ENCODE assay signal across 14 mouse cellular contexts in the genomic region with DNA sequence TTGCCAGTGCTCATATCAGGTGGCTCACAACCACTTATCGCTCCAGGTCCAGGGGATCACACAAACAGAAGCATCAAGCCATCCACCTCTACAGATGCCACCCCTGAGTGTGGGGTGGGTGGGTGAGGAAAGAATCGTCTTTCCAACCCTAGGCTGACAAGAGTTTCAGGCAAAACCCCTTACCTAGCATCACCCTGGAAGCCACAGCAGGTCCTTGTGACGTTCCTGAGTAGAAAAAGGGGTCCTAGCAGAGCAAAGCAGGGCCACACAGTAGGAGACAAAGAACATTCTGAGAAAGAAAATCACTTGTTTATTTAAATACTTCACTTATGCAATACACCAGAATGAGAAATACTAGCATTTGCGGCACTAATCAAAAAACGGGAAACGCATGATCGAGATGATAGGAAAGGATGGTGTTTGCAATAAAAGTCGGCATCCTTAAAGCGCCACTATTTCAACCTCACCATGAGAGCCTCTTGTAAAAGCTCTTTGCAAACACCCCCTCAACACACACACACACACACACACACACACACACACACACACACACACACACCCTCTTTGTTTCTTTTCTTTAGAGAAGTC. TPM values are rescaled to one million over a fixed set of nuclear protein-coding genes. Genes with fewer than 3 reads are reported as not detected.
A peak's percentile ranks its signal among the peaks of the same experiment; 100 is the strongest.
DNase-seq lines count a peak whose midpoint lies in the region; ATAC-seq and TF ChIP-seq lines count a peak whose summit lies in the region.
"Had no signal": no experiment of that assay in that cellular context is flagged by ENCODE, and none has a peak within 500 bp of the region (broad histone marks: within the 10 kb centered on the region; RNA-seq: fewer than 3 reads in every experiment).

No protein-coding gene starts in this region.

- no peak for TF ChIP-seq EP300 in ES-Bruce4 (IDR thresholded peaks at IDR 0.05; ENCODE audit: insufficient read depth, low read depth, low read length)

- H3K9me3 ChIP-seq in ES-Bruce4 (replicated peaks; ENCODE audit: control insufficient read depth, insufficient read depth, low read length, poor library complexity, severe bottlenecking) = no peaks in the 10 kb centered on the region
- H3K9me3 ChIP-seq in embryonic facial prominence, embryonic 10.5 days = no peaks in the 10 kb centered on the region
- no peaks in the 10 kb centered on the region for H3K9me3 ChIP-seq in hindbrain, embryonic 14.5 days (ENCODE audit: control insufficient read depth, low read length)
- no peaks in the 10 kb centered on the region for H3K9me3 ChIP-seq in midbrain, embryonic 16.5 days (replicated peaks; ENCODE audit: control insufficient read depth, low read length, poor library complexity, severe bottlenecking)
- H3K9me3 ChIP-seq: liver, embryonic 13.5 days had no signal

- WGBS in embryonic facial prominence, embryonic 10.5 days = 5% methylated on average over 9 of the region's 9 CpGs
- 7% methylated on average over 9 of the region's 9 CpGs for WGBS in hindbrain, embryonic 14.5 days
- WGBS in midbrain, embryonic 16.5 days = 3% methylated on average over 9 of the region's 9 CpGs

- peaks cover 5% of the 10 kb centered on the region for H3K4me1 ChIP-seq in ES-Bruce4 (ENCODE audit: control insufficient read depth, insufficient read depth, low read length)
- peaks cover 22% of the 10 kb centered on the region for H3K4me1 ChIP-seq in embryonic facial prominence, embryonic 10.5 days
- peaks cover 18% of the 10 kb centered on the region; the same call in 1 of the 2 replicates for H3K4me1 ChIP-seq in hindbrain, embryonic 14.5 days (replicated peaks; ENCODE audit: control insufficient read depth, insufficient read depth, low read length)
- peaks cover 16% of the 10 kb centered on the region for H3K4me1 ChIP-seq in midbrain, embryonic 16.5 days (ENCODE audit: control insufficient read depth, insufficient read depth, low read length)
- H3K4me1 ChIP-seq: liver, embryonic 13.5 days had no signal

- no peak overlapping the region for H3K9ac ChIP-seq in ES-Bruce4 (ENCODE audit: low read depth, poor library complexity, severe bottlenecking)
- H3K9ac ChIP-seq in hindbrain, embryonic 14.5 days = no peak overlapping the region
- H3K9ac ChIP-seq in midbrain, embryonic 16.5 days (ENCODE audit: low read depth, low read length) = no peak overlapping the region
- H3K9ac ChIP-seq: liver, embryonic 13.5 days had no signal

- peak overlapping the region; percentile 49 for H3K4me2 ChIP-seq in hindbrain, embryonic 14.5 days (replicated peaks)
- peak overlapping the region; percentile 69 for H3K4me2 ChIP-seq in midbrain, embryonic 16.5 days (ENCODE audit: low read length)
- H3K4me2 ChIP-seq: liver, embryonic 13.5 days had no signal

- peak overlapping the region; percentile 66 for H3K27ac ChIP-seq in ES-Bruce4 (ENCODE audit: insufficient read depth, low read length)
- H3K27ac ChIP-seq in embryonic facial prominence, embryonic 10.5 days (replicated peaks) = no peak overlapping the region
- H3K27ac ChIP-seq in hindbrain, embryonic 14.5 days = no peak overlapping the region
- no peak overlapping the region for H3K27ac ChIP-seq in midbrain, embryonic 16.5 days (ENCODE audit: low read length)
- H3K27ac ChIP-seq: liver, embryonic 13.5 days had no signal

- TF ChIP-seq POLR2A in ES-Bruce4 (IDR thresholded peaks at IDR 0.05; ENCODE audit: insufficient read depth, low read length) = no peak

- no peaks in the 10 kb centered on the region for H3K27me3 ChIP-seq in ES-Bruce4 (ENCODE audit: control insufficient read depth, insufficient read depth, low read length, poor library complexity, severe bottlenecking)
- peaks cover 80% of the 10 kb centered on the region for H3K27me3 ChIP-seq in embryonic facial prominence, embryonic 10.5 days (replicated peaks; ENCODE audit: low read depth, poor library complexity, severe bottlenecking)
- peaks cover 20% of the 10 kb centered on the region; the same call in 1 of the 2 replicates for H3K27me3 ChIP-seq in hindbrain, embryonic 14.5 days (ENCODE audit: control insufficient read depth, insufficient read depth, low read length)
- peaks cover 12% of the 10 kb centered on the region for H3K27me3 ChIP-seq in midbrain, embryonic 16.5 days (ENCODE audit: control insufficient read depth, insufficient read depth, low read depth, low read length)

- H3K36me3 ChIP-seq in ES-Bruce4 (ENCODE audit: control insufficient read depth, insufficient read depth, low read length, poor library complexity, severe bottlenecking) = no peaks in the 10 kb centered on the region
- H3K36me3 ChIP-seq in embryonic facial prominence, embryonic 10.5 days (replicated peaks) = no peaks in the 10 kb centered on the region
- H3K36me3 ChIP-seq in hindbrain, embryonic 14.5 days (replicated peaks; ENCODE audit: control insufficient read depth, insufficient read depth) = no peaks in the 10 kb centered on the region
- no peaks in the 10 kb centered on the region for H3K36me3 ChIP-seq in midbrain, embryonic 16.5 days (ENCODE audit: control insufficient read depth, insufficient read depth, low read length)
- H3K36me3 ChIP-seq: G1E; liver, embryonic 13.5 days had no signal

- ATAC-seq in hindbrain, embryonic 14.5 days (ENCODE audit: low FRiP score) = no peak
- ATAC-seq in midbrain, embryonic 16.5 days = no peak

- TF ChIP-seq CTCF in ES-Bruce4 (IDR thresholded peaks at IDR 0.05; ENCODE audit: low read depth, low read length) = no peak

- peak overlapping the region; percentile 6 for H3K4me3 ChIP-seq in ES-Bruce4 (ENCODE audit: low read depth, low read length)
- peak overlapping the region; percentile 46 for H3K4me3 ChIP-seq in embryonic facial prominence, embryonic 10.5 days
- H3K4me3 ChIP-seq in hindbrain, embryonic 14.5 days (replicated peaks; ENCODE audit: low read length) = peak overlapping the region; percentile 15
- H3K4me3 ChIP-seq in midbrain, embryonic 16.5 days (ENCODE audit: low read depth, low read length) = no peak overlapping the region
- H3K4me3 ChIP-seq: liver, embryonic 13.5 days had no signal

- DNase-seq in embryonic facial prominence, embryonic 10.5 days (ENCODE audit: low spot score) = no peak
- no peak for DNase-seq in hindbrain, embryonic 14.5 days (ENCODE audit: low spot score)
- no peak for DNase-seq in adrenal gland, postnatal 10 days
- no peak for DNase-seq in adrenal gland, postnatal 25 days
- no peak for DNase-seq in lung, postnatal 4 days
- DNase-seq: adrenal gland, adult 8-10 months; cerebellum, adult 9-11 months; kidney, postnatal 36 days; liver, embryonic 13.5 days; right cerebral cortex, adult 18-20 months; thymus, postnatal 14 days had no signal

RNA-seq across cellular contexts. Expression of gene Tshz3, which starts 18.8 kb away (rescaled TPM):
- polyA plus RNA-seq in ES-Bruce4 (2011; ENCODE audit: insufficient read depth, insufficient read length, low read depth, missing spikeins) = 0.91 and 1.3 TPM in 2 replicates
- polyA plus RNA-seq in embryonic facial prominence, embryonic 10.5 days (2016; fragmentation: Nextera tagmentation; extraction: Ambion mirVana) = 4.0 and 5.0 TPM in 2 replicates
- polyA plus RNA-seq in hindbrain, embryonic 14.5 days (2014; fragmentation: Nextera tagmentation; extraction: Ambion mirVana) = 38.2 and 55.9 TPM in 2 replicates
- 8.9 and 9.9 TPM in 2 replicates for polyA plus RNA-seq in midbrain, embryonic 16.5 days (2015; fragmentation: Nextera tagmentation; extraction: Ambion mirVana)
- total RNA-seq in adrenal gland, postnatal 10 days (2021) = 1 to 10 TPM; 5.1 to 6.1 TPM
- total RNA-seq in adrenal gland, postnatal 25 days (2021) = 4.2 and 4.7 TPM in 2 replicates
- total RNA-seq: G1E had no signal
- polyA plus RNA-seq: G1E had no signal
